Mouse (Mus musculus) MEL (cell line): ENCODE measurements around the gene B230104I21Rik. TPM values are rescaled to one million over a fixed set of nuclear protein-coding genes. Genes with fewer than 3 reads are reported as not detected.

Source experiments
- DNase-seq: peaks from one replicate; pipeline ENCODE4 v3.0.0; 2011; ENCODE audit warnings: low read depth, low spot score
- H3K27ac ChIP-seq: 2 replicates; pipeline ENCODE4 v1.5.1; 2012; ENCODE audit warnings: low read depth, mild to moderate bottlenecking, control low read depth, low read length, moderate library complexity; ENCODE audit not compliant: control insufficient read depth
- H3K27me3 ChIP-seq, 2 experiments: fragments of 150-350 bp in 1 of 2; sonication (generic) in 1 of 2; 2 replicates each; pipeline ENCODE4 v1.6.1; 2012; ENCODE audit warnings: low read length in 2 of 2, mild to moderate bottlenecking in 2 of 2, improper control_type of control experiment in 1 of 2, moderate library complexity in 1 of 2; ENCODE audit not compliant: insufficient read depth in 2 of 2, control insufficient read depth in 1 of 2
- H3K36me3 ChIP-seq, 2 experiments: 2 replicates each; pipeline ENCODE4 v1.6.1; 2012 to 2014; ENCODE audit warnings: low read length in 2 of 2, improper control_type of control experiment in 1 of 2, inconsistent platforms in 1 of 2, mild to moderate bottlenecking in 1 of 2; ENCODE audit not compliant: insufficient read depth in 2 of 2, control insufficient read depth in 1 of 2
- H3K4me1 ChIP-seq, 2 experiments: fragments of 150-350 bp in 1 of 2; sonication (generic) in 1 of 2; 2 replicates each; pipeline ENCODE4 v1.6.1; 2012; ENCODE audit warnings: low read length in 2 of 2, improper control_type of control experiment in 1 of 2, mild to moderate bottlenecking in 1 of 2; ENCODE audit not compliant: insufficient read depth in 2 of 2, control insufficient read depth in 1 of 2
- H3K4me3 ChIP-seq, 2 experiments: fragments of 150-350 bp in 1 of 2; sonication (generic) in 1 of 2; 2 replicates each; pipeline ENCODE4 v1.5.1; 2012; ENCODE audit warnings: low read depth in 2 of 2, low read length in 2 of 2, mild to moderate bottlenecking in 2 of 2, moderate library complexity in 2 of 2, control low read depth in 1 of 2, improper control_type of control experiment in 1 of 2; ENCODE audit not compliant: control insufficient read depth in 1 of 2, insufficient read depth in 1 of 2
- H3K79me2 ChIP-seq: 2 replicates; pipeline ENCODE4 v1.6.1; 2012; ENCODE audit warnings: mild to moderate bottlenecking, low read length, moderate library complexity; ENCODE audit not compliant: control insufficient read depth, poor library complexity, insufficient read depth
- H3K9ac ChIP-seq: 2 replicates; pipeline ENCODE4 v1.6.1; 2012; ENCODE audit warnings: low read depth, mild to moderate bottlenecking, control low read depth, low read length, moderate library complexity; ENCODE audit not compliant: control insufficient read depth, poor library complexity, severe bottlenecking
- H3K9me3 ChIP-seq: fragments of 150-350 bp; sonication (generic); replicated peaks from 2 replicates; pipeline ENCODE4 v1.6.1; 2012; ENCODE audit warnings: mild to moderate bottlenecking, low read length, improper control_type of control experiment, moderate library complexity; ENCODE audit not compliant: insufficient read depth
- BHLHE40 ChIP-seq: IDR thresholded peaks from 2 replicates; pipeline ENCODE4 v1.6.1; 2012; ENCODE audit warnings: low read depth, mild to moderate bottlenecking, inconsistent platforms, low read length, improper control_type of control experiment, borderline replicate concordance
- CHD2 ChIP-seq: IDR thresholded peaks from 2 replicates; pipeline ENCODE4 v1.6.1; 2011; ENCODE audit warnings: low read length, improper control_type of control experiment
- ELF1 ChIP-seq: IDR thresholded peaks from 2 replicates; pipeline ENCODE4 v1.6.1; 2014; ENCODE audit warnings: low read depth, mild to moderate bottlenecking, inconsistent platforms, low read length, improper control_type of control experiment, moderate library complexity
- GATA1 ChIP-seq: IDR thresholded peaks from 2 replicates; pipeline ENCODE4 v1.6.1; 2011; ENCODE audit warnings: low read depth, low read length, improper control_type of control experiment
- HCFC1 ChIP-seq: IDR thresholded peaks from 2 replicates; pipeline ENCODE4 v1.6.1; 2012; ENCODE audit warnings: low read depth, mild to moderate bottlenecking, inconsistent platforms, low read length, improper control_type of control experiment, moderate library complexity
- JUND ChIP-seq: IDR thresholded peaks from 2 replicates; pipeline ENCODE4 v1.6.1; 2011; ENCODE audit warnings: low read depth, mild to moderate bottlenecking, improper control_type of control experiment, low read length
- KAT2A ChIP-seq: conservative IDR thresholded peaks from 2 replicates; pipeline ENCODE4 v1.6.1; 2012; ENCODE audit warnings: low read depth, low read length, improper control_type of control experiment, inconsistent platforms
- MEF2A ChIP-seq: IDR thresholded peaks from 2 replicates; pipeline ENCODE4 v1.6.1; 2014; ENCODE audit warnings: low read depth, mild to moderate bottlenecking, inconsistent platforms, low read length, improper control_type of control experiment; ENCODE audit not compliant: poor library complexity, insufficient replicate concordance, severe bottlenecking; ENCODE audit errors: extremely low read depth
- MYB ChIP-seq: IDR thresholded peaks from 2 replicates; pipeline ENCODE4 v1.6.1; 2011; ENCODE audit warnings: mild to moderate bottlenecking, low read depth, low read length, improper control_type of control experiment
- MYC ChIP-seq: IDR thresholded peaks from 2 replicates; pipeline ENCODE4 v1.6.1; 2011; ENCODE audit warnings: low read depth, mild to moderate bottlenecking, low read length, improper control_type of control experiment, moderate library complexity
- NELFE ChIP-seq: IDR thresholded peaks from 2 replicates; pipeline ENCODE4 v1.6.1; 2011; ENCODE audit warnings: low read depth, low read length, improper control_type of control experiment
- NRF1 ChIP-seq: IDR thresholded peaks from 2 replicates; pipeline ENCODE4 v1.6.1; 2014; ENCODE audit warnings: low read depth, mild to moderate bottlenecking, inconsistent platforms, low read length, improper control_type of control experiment, moderate library complexity; ENCODE audit not compliant: poor library complexity, insufficient read depth, severe bottlenecking
- POLR2AphosphoS2 ChIP-seq: IDR thresholded peaks from 2 replicates; pipeline ENCODE4 v1.6.1; 2011; ENCODE audit warnings: low read length, improper control_type of control experiment
- RAD21 ChIP-seq: IDR thresholded peaks from 2 replicates; pipeline ENCODE4 v1.6.1; 2011; ENCODE audit warnings: mild to moderate bottlenecking, low read depth, low read length, improper control_type of control experiment
- RCOR1 ChIP-seq: IDR thresholded peaks from 2 replicates; pipeline ENCODE4 v1.6.1; 2012; ENCODE audit warnings: low read depth, mild to moderate bottlenecking, inconsistent platforms, low read length, improper control_type of control experiment
- SIN3A ChIP-seq: IDR thresholded peaks from 2 replicates; pipeline ENCODE4 v1.6.1; 2012; ENCODE audit warnings: low read length, improper control_type of control experiment, inconsistent platforms
- TCF12 ChIP-seq: IDR thresholded peaks from 2 replicates; pipeline ENCODE4 v1.6.1; 2014; ENCODE audit warnings: low read depth, mild to moderate bottlenecking, inconsistent platforms, low read length, improper control_type of control experiment, moderate library complexity
- USF1 ChIP-seq: IDR thresholded peaks from 2 replicates; pipeline ENCODE4 v1.6.1; 2014; ENCODE audit warnings: low read depth, mild to moderate bottlenecking, inconsistent platforms, low read length, improper control_type of control experiment, moderate library complexity
- USF2 ChIP-seq, 2 experiments: IDR thresholded peaks; 2 replicates each; pipeline ENCODE4 v1.6.1; 2011 to 2012; ENCODE audit warnings: improper control_type of control experiment in 2 of 2, low read length in 2 of 2, borderline replicate concordance in 1 of 2, inconsistent platforms in 1 of 2, low read depth in 1 of 2, mild to moderate bottlenecking in 1 of 2; ENCODE audit not compliant: insufficient read depth in 1 of 2
- ZC3H11A ChIP-seq: IDR thresholded peaks from 2 replicates; pipeline ENCODE4 v1.6.1; 2012; ENCODE audit warnings: low read depth, mild to moderate bottlenecking, inconsistent platforms, low read length, improper control_type of control experiment
- ZMIZ1 ChIP-seq: IDR thresholded peaks from 2 replicates; pipeline ENCODE4 v1.6.1; 2012; ENCODE audit warnings: low read depth, mild to moderate bottlenecking, inconsistent platforms, low read length, improper control_type of control experiment, moderate library complexity
- polyA plus RNA-seq, 2 experiments: library from polyadenylated mRNA; stranded (reverse) in 1 of 2; unstranded in 1 of 2; fragments of >175 nt in 1 of 2; fragments of >200 nt in 1 of 2; gene quantifications; 2 replicates each; pipeline versions ENCODE4 v1.2.1 to v1.2.4; 2012; ENCODE audit warnings: low replicate concordance in 2 of 2, low read depth in 1 of 2; ENCODE audit not compliant: insufficient read length in 2 of 2, insufficient read depth in 1 of 2, missing spikeins in 1 of 2
- total RNA-seq: library from RNA; depleted of rRNA; stranded (reverse); fragments of 300-350 nt; gene quantifications from 2 replicates; pipeline ENCODE4 v1.2.3, GENCODE M21; 2012

Gene B230104I21Rik
- total and polyA plus RNA-seq, 3 experiments = not detected

- H3K27me3 ChIP-seq = no peaks in the 10 kb centered on the region
- H3K27ac ChIP-seq = no peak overlapping the region
- H3K79me2 ChIP-seq = no peaks in the 10 kb centered on the region
- no peaks in the 10 kb centered on the region for H3K36me3 ChIP-seq
- no peaks in the 10 kb centered on the region for H3K9me3 ChIP-seq
- no peak overlapping the region for H3K9ac ChIP-seq
- DNase-seq = no peak
- TF ChIP-seq KAT2A (no peak), SIN3A (no peak), POLR2AphosphoS2 (no peak), GATA1 (no peak), NRF1 (no peak), TCF12 (no peak), RCOR1 (no peak), CHD2 (no peak), MEF2A (no peak), MYC (no peak), JUND (no peak), HCFC1 (no peak), ZC3H11A (no peak), MYB (no peak), BHLHE40 (no peak), USF2 (IDR thresholded peaks at IDR 0.05; ENCODE audit: borderline replicate concordance in 1 of 2, insufficient read depth in 1 of 2, low read depth in 1 of 2, low read length in 2 of 2) (no peak), USF1 (no peak), NELFE (no peak)
- no peaks in the 10 kb centered on the region for H3K4me1 ChIP-seq
- H3K4me3 ChIP-seq = no peak overlapping the region
Observed at GRCm38 (mm10) chr4:154385208-154385607, 49.3 kb downstream of the B230104I21Rik start.

- Histone ChIP-seq H3K4me3 (no peak overlapping the region), H3K9ac (no peak overlapping the region), H3K79me2 (no peaks in the 10 kb centered on the region), H3K27ac (no peak overlapping the region), H3K27me3 (no peaks in the 10 kb centered on the region), H3K4me1 (no peaks in the 10 kb centered on the region), H3K36me3 (no peaks in the 10 kb centered on the region), H3K9me3 (no peaks in the 10 kb centered on the region)
- TF ChIP-seq ELF1 (no peak), JUND (no peak), NELFE (no peak), ZMIZ1 (no peak), MYB (no peak), USF1 (no peak), MYC (no peak), RAD21 (no peak)
- DNase-seq = no peak
Observed at GRCm38 (mm10) chr4:154385918-154386317, 50.0 kb downstream of the B230104I21Rik start.
